Mouse (Mus musculus) brain, adult 10 weeks (tissue): ENCODE results near the gene 1110065P20Rik. TPM values are rescaled to one million over a fixed set of nuclear protein-coding genes. Genes with fewer than 3 reads are reported as not detected.

Experiments
- polyA plus RNA-seq: library from polyadenylated mRNA; stranded (reverse); fragments of 350-450 nt; fragmentation: Illumina TruSeq; extraction: RNeasy Lipid Tissue Mini Kit (QIAGEN cat#74804); gene quantifications from one replicate; pipeline ENCODE4 v1.2.3, GENCODE M21; 2015; ENCODE audit warnings: low read depth, low replicate concordance

The 1110065P20Rik gene
- polyA plus RNA-seq = 95.2 TPM

GRCm38 (mm10) chr4:124850933-124851658 is at the start of gene 1110065P20Rik:
TSS of gene 1110065P20Rik (minus strand) at chr4:124851196.

GRCm38 (mm10) chr4:124880599-124880998 is 29.6 kb upstream of the 1110065P20Rik start, which contains the start of gene Epha10:
TSS of gene Epha10 (plus strand) at chr4:124880899.

GRCm38 (mm10) chr4:124861283-124862188 is 10.5 kb upstream of the 1110065P20Rik start, which contains the start of gene Maneal:
TSS of gene Maneal (minus strand) at chr4:124862171.

GRCm38 (mm10) chr4:124850261-124850913 is 609 bp downstream of the 1110065P20Rik start, which contains the start of gene Yrdc:
TSS of gene Yrdc (plus strand) at chr4:124850679.

GRCm38 (mm10) chr4:124801552-124802308 is 49.3 kb downstream of the 1110065P20Rik start, which contains the start of gene Mtf1:
TSS of gene Mtf1 (plus strand) at chr4:124802104.

Other genes with a start within 250 kb of the 1110065P20Rik start
- not detected for gene 3100002H09Rik, start 240.4 kb downstream of the 1110065P20Rik start, polyA plus RNA-seq
- 11.6 TPM for gene Pou3f1, start 194.4 kb downstream of the 1110065P20Rik start, polyA plus RNA-seq
- gene Utp11, start 157.6 kb downstream of the 1110065P20Rik start, polyA plus RNA-seq = 26.1 TPM
- gene Fhl3, start 150.5 kb downstream of the 1110065P20Rik start, polyA plus RNA-seq = 0.82 TPM
- 42.1 TPM for gene Sf3a3, start 136.4 kb downstream of the 1110065P20Rik start, polyA plus RNA-seq
- gene Inpp5b, start 109.3 kb downstream of the 1110065P20Rik start, polyA plus RNA-seq = 43.6 TPM
- 18.5 TPM for gene Mtf1, start 49.1 kb downstream of the 1110065P20Rik start, polyA plus RNA-seq
- 49.4 TPM for gene Yrdc, start 517 bp downstream of the 1110065P20Rik start, polyA plus RNA-seq
- gene Maneal, start 11.0 kb upstream of the 1110065P20Rik start, polyA plus RNA-seq = 45.2 TPM
- gene Epha10, start 29.7 kb upstream of the 1110065P20Rik start, polyA plus RNA-seq = 28.4 TPM
- 15.7 TPM for gene 9930104L06Rik, start 85.9 kb upstream of the 1110065P20Rik start, polyA plus RNA-seq
- 2.3 TPM for gene Cdca8, start 88.1 kb upstream of the 1110065P20Rik start, polyA plus RNA-seq
- 15.6 TPM for gene Rspo1, start 135.2 kb upstream of the 1110065P20Rik start, polyA plus RNA-seq
- gene Gnl2, start 165.4 kb upstream of the 1110065P20Rik start, polyA plus RNA-seq = 74.7 TPM
- gene Dnali1, start 214.5 kb upstream of the 1110065P20Rik start, polyA plus RNA-seq = 2.8 TPM
- gene Snip1, start 215.5 kb upstream of the 1110065P20Rik start, polyA plus RNA-seq = 14.4 TPM
- 116 TPM for gene Meaf6, start 233.9 kb upstream of the 1110065P20Rik start, polyA plus RNA-seq